Mouse (Mus musculus) gastrocnemius, postnatal 10 days (tissue): ENCODE measurements at regions not wholly inside any gene's neighbourhood (a gene's known extent, or its start where the extent isn't known, plus 50 kb on each side); places are given as distances from the start of the nearest gene placed in this dataset.

Source experiments
- DNase-seq: peaks from one replicate; pipeline ENCODE4 v3.0.0; 2021; ENCODE audit warnings: mixed read lengths

DNA sequence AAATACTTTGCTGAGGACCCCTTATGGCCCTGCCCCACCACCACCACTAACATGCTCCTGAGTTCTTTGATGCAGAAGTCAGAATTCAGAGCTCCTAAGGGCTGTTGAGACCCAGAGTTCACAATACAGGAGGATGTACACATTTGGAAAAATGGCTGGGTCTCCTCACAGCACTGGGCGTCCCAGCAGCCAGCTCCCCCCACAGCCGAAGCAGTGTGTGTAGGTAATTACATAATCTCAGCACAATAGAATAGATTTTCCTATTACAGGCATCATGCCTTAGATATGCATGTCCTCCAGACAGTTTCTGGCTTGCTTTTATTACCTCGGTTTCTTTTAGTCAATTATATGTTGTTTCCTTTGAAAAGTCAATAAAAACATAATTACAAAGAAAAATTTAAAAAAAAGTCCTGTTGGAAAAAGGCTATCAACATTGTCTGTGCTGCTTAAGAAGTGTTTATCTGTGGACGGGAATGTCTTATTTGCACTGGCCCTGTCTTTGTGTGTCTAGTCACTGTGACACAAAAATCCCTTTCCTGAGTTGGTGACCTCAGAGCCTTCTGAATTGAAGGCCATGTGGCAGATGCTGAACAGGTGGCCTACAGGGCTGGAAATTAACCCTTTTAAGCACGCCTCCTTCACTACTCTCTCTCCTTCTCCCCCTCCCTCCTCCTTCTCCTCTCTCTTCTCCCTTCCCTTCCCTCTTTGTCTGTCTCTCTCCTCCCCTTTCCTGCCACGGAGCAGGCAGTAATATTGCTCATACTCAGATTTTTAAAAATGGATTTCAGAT lies 339.9 kb upstream of the Gm10131 start:
- DNase-seq = no peak

DNA sequence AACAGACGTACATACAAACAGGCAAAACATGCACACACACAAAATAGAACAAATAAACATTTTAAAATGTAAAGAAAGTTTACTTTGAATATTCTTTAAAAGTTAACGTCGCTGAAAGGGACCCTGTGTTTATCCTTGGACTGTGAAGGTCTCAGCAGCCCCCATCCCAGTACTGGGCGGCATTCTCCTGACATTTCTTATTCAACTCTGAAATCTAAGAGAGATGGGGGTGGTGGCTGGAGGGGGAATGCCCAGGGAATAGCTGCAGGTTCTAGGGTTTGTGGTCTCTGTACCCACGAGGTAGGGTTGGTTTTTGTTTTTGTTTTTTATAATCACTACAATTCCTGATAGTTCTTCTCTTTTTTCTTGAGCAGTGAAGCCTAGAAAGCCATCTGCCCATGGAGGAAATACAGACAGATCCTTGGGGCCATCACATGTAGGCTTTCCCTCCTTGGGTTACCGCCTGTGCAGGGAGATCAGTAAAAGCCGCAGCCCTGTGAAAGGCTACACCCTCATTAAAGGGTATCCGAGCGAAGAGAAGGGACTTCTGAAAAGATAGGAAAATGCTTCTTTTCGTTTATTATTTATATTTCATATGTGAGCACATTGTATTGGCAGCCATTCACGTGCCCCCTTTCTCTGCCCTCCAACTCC lies 338.0 kb upstream of the Gm10131 start:
- DNase-seq = no peak

DNA sequence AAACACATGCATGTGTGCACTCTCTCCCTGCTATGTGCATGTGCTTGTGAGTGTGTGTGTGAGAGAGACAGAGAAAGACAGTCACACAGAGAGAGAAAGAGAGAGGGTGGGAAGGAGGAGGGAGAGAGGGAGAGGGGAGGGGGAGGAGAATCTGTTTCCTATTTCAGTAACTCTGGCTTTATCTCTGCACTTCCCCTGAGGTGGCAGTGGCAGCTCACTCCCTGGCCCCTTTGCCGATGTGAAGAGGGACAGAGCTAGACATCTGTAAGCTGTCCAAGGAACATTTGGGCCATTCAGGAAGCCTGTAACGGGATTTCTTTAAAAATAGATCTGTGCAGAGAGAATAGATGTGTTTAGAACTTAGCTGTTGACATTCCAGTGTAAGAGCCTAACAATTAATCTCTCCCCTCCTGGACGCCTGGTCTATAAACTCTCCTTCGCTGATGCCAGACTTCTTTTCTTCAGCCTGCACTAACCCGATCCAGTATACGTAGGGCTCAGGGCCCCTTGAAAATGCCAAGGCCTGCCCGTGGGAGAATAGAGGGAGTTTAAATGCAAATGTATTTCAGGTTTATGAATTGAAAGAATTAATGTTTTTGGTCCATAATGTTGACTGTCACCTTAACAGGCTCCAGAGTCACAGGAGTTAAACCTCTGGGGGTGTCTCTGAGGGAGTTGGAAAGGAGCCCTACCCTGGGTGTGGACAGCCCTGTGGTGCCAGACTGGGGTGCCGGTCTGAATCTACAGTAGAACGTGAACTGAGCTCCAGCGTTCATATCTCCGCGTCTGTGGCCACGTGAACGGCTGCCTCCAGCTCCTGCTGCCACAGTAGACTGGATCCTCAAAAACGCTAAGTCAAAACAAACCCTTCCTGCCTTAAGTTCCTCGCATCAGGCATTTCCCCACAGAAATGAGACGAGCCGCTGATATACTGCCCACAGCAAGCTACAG lies 336.6 kb upstream of the Gm10131 start:
- DNase-seq = no peak

DNA sequence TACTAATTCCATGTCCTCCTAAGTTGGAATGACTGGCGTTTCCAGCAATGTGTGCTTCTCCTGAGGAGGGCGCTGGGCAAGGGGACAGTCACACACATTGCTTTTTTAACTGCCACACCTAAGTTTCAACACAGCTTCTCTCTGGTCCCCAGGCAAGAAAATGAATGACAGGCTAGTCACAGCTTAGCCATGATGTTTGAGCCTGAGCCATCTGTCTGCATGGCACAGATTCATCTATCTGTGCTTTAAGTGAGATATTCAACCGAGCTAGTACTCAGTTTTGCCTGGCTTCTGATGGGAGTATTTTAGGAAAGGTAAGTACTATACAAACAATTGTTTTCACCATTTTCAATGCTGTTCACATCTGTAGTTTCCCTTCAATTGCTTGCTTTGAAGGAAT lies 331.2 kb upstream of the Gm10131 start:
- DNase-seq = no peak

DNA sequence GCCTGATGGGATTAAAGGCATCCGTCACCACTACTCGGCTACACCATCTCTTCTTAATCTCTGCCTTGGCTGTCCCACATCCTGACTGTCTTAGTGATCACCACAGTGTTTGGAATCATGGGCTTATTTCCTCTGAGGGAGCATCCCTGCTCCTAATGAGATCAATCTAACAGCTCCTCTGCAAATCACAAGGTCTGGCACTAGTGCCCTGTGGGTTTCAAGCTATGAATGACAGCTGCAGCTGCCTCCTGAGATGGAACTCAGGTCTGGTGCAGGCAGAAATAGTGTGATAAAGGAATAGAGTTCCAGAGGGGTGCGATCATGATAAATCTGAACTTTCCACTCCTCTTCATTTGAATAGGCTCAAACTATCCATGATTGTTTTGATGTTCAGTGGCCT lies 330.2 kb upstream of the Gm10131 start:
- DNase-seq = no peak

DNA sequence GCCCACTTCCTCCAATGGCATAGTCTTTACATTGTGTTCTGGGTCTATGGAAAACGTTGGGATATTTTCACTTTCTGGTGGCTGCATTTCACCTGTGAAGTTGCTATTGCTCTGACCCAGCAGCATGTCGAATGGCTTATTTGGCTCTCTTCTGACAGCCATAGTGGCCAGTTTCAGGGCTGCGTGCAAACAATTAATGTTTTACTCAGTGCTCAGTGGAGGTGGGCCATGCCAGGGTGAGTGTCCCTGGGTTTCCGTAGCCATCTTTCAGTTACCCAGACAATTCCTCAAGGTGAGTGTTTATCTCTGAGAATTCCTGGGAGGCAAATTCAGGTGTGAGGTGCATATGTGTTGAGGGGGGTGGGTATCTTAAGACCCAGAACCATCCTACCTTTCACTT lies 329.2 kb upstream of the Gm10131 start:
- no peak for DNase-seq

DNA sequence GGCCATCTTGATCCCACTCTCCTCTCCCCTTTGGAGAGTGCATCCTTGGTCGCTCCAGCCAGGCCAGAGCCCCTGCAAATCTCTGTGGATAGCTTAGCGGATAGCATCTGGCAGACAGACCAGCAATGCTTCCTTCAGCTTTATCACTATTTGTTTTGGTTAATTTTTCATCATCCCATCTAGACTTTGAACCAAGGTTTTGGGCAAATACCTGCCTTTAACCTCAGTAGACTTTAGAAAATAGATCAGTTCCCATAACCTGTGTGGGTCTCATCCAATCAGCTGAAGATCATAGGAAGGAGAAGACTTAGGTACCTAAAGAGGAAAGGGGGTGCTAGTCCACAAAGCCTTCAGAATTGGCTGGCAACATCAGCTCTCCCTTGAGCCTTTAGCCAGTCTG lies 327.2 kb upstream of the Gm10131 start:
- no peak for DNase-seq

DNA sequence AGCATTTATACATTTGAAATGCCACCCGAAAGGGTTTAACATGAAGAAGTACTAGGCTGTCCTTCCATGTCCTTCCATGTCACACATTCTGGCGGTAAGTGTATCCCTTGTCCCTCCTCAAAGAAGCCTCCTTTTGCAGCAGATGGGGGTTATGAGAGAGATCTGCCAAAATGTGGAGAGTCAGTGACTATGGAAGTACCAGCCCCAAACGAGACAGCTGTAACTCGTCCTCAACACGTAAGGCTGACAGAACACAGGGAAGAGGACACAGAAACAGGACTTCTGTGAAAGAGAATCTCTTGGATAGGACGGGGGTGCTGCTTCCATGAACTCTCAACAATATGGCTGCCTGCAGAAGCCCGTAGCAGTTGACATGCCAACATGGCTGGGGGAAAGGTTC lies 320.4 kb upstream of the Gm10131 start:
- DNase-seq = no peak

DNA sequence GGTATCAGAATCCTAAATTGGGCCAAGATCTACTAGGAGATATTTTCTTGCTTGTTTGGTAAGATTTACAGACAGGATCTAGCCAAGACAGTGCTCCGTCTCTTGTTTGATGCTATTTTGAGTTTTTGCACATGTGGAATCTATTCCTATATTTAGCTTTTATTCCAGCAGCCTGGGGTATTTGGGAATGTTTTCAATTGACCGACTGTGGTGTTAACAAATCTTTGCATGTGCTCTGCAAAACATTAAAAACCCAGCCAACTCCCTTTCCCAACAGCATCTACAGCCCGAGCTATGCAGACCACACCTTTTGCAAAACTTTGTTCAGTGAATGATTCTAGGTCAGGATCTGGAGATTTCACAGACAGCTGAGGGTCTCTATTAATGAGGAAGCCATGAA lies 317.7 kb upstream of the Gm10131 start:
- no peak for DNase-seq

DNA sequence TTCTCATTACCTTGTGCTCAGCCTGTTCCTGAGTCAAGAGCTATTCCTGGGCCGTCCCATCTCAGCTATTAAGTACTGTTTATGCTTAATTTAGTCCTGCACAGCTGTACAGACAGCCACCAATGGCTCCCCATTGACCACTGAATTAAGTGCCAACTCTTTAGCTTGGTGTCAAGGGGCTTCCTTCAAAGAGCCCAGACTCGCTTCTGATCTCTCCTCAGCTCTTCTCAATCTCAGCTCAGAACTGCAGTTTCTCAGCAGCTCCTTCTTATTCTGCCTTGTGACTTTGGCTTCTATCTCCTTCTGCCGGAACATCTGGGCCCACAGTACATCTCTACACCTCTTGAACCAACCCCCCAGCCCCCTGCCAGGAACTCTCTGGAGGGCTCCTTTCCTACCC lies 290.0 kb upstream of the Gm10131 start:
- no peak for DNase-seq

DNA sequence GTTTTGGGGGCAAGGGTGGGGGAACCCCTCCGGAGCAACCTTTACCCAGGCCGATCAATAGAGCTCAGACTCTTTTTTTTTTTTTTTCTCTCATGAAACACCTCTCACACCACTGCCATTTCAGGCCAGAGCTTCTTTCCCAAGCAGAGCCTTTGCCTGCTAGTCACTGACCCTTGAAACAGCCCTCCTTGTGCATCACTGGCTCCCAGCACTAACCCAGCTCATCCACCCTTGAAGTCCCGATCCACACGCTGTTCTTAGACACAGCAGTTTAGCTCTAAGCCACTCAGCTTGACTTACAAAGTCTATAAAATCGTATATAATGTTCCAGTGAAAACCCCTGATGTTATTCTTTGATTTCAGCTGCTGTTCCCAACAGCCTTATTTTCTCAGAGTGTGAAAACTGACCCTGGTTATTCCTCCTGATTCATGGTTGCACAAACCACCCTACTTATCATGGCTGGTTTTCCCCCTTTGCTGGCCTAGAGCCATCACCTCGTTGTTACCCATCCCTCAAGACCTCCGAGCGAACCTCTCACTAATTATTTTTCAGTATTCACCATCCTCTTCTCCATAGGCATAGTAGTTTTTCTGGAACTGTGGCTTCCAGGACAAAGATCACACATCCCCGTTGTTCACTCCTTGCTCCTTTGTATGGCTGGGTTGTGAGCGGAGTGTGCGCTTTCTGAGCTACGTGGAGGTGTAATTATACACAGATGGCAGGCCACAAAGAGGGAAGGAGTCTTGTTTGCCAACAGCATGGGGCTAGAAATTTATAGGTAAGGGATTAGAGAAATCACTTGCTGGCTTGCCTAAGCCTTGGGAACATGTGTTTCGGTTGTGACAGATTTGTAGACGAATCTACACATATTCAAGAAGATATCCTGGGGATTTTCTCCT lies 287.6 kb upstream of the Gm10131 start:
- no peak for DNase-seq

DNA sequence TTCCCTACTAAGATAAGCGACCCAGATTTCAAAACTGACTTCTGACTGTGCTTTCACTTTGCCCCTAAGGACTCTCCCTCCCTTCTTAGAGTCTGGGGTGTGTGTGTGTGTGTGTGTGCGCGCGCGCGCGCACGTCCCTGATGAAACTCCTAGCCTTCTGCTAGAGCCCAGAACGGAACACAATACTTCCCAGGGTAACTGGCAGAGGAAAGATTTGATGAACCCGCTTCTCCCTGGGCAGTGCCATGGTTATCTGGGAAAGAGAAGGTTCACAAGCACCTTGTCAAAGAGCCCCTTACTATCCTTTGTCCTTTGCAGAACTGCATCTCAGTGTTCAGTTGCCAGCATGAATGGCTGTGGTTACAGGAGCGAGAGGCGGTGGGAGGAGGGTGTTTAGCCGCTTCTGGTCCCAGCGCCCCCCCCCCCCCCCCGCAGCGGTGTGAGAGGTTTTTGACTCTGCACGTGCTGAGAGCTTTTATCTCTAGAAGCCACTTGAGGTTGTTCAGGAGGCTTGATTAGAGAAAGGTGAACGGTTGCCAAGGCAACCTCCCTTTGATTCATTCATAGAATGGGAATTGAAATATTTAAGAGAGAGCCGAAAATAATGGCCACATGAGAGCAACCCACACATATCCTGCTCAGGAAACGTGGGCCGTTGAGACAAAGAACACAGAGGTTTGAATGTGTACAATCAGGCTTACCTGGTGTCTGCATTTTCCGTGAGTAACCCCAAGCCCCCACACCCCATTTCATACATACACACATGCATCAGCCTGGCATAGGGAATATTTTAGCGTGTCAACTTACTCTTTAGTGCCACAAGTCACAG lies 286.3 kb upstream of the Gm10131 start:
- no peak for DNase-seq

DNA sequence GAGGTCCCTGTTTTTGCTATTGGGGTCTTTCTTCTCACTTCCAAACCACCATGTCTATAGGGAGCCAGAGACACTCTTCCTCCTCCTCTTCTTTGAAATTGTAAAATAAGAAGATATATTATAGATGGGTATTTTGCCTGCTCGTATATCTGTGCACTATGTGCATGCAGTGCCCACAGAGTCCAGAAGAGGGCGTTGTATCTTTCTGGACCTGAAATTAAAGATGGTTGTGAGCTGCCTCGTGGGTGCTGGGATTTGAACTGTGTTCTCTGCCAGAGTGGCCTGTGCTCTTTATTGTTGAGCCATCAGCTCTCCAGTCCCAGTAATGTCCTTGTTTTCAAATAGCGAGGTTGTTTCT lies 285.7 kb upstream of the Gm10131 start:
- no peak for DNase-seq

DNA sequence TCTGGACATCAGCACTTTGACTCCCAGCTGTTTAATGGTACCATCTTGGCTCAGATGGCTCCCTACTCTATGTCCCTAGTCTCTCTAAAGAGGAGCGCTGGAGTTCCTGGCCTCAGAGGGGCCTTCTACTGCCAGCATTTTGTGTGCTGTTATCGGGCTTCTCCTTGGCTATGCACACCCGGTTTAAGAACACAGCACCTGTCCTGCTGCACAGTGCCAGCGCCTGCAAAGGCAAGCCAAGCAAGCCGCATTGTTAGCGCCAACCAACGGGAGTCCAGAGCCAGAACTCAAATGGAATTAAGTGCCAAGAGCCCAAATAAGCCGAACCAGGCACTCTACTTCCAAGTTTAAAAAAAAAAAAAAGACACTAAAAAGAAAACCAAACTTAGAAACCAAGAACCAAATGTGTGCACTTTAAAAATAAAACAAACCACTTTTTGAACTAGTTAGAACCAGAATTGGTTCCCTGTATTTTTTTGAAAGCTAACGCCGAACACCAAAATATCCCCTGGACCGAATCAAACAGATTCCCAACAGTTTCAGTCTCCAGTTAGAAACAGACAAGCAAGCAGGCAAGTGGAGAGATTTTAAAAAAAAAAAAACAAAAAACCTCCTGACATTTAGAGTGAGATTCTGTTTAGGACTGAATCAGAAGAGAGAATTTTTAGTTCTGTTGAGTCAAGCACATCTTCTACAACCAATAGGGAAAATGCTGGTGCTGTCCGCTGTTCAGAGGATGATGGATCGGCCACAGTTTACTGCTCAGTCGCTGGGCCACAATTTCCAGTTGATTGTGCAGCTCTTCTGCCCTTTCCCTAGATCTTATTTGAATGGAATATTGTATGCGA lies 281.7 kb upstream of the Gm10131 start:
- no peak for DNase-seq

DNA sequence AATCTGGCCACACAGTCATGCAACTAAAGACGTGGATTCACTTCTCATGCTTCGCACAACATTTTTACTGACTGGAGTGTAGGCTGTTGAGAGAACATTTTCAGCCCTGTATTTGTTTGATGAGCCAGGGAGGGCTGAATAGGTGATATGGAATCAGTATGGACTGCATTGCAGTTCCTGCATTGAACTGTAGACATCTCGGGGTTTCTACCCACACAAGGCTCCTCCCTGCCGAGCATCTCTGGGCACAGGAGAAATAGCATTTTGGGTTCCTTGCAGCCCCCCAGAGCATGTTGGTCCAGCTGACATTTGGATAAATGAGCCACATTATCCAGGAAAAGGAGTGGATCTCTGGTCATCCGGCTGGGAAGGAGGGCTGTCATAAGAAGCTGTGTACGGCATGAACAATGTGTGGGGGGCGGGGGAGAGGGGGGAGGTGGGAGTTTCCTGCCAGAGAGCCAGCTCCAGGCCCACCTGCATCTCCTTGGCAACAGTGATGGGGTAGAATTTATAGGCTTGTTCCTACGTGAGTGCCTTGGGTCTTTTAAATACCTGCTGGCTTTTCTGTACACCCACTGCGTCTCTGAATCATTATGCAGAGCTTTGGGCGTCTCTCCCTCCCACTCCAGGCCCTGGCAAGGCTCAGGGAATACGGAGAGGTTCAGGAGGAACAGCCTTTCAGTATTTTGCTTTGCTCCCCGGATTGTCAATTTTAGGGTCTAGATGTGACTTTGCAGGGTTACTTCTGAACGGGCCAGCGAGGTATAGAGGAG lies 280.9 kb upstream of the Gm10131 start:
- no peak for DNase-seq

DNA sequence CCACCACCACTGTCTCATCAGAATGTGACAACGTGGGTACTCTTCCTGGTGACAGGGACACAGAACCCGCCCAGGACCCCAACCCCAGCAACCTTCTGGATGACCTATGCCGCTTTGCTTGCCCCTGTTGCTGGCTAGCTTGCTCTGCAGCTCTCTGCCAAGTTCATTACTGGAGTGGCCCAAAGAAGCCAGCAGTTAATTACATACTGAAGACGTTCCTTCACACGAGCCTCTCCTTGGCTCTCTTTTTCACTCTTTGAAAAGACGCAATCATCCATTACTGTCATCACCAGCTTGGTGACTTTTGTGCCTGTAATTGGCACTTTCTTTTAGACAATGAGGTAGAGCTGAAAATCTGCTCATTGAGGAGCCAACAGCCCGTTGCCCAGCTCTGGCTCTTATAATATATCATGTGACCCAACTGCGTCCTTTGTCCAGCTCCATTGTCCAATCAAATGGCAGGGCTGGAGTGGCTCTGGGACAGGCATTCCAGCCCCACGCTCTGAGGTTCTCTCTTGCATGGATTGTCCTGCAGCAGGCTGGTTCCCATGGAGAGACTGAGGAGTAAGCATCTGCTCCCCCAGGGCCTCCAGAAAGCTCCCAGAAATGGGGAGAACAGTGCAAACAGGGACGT lies 274.4 kb upstream of the Gm10131 start:
- DNase-seq = no peak

DNA sequence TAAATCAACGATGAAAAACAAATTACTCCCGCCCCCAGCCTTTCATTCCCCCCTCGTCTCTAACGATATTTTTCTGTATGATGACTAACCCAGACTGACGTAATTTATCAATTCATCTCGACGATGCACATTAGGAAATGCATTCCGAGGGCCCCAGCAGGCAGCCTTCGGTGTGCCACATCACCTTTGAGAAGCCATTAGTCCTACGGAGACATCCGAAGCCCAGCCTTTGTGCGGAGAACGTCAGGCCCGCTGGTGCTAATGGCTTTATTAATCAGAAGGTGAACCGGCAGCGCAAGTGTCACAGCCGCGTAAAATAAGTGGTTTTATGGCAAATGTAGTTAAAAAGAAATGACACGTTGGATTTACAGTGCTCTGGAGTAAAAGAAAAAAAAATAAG lies 269.1 kb upstream of the Gm10131 start:
- no peak for DNase-seq

DNA sequence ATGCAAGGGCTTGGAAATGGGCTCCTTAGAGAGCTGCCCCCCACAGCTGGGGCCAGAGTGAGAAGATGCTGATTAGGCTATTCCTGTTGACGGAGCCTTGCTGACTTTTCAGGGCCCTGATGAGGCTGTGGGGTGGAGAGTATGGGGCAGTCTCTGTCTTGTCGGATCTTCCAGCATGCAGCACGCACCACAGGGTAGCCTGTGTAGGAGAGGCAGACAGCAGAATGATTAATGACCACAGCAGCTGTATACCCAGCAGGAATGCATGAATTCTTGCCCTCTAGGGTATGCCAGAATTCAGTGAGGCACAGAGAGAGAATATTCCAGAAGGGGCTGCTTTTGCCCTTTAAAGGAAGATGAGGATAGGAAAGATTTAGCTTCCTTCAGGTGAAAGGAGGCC lies 265.6 kb upstream of the Gm10131 start:
- DNase-seq = no peak

DNA sequence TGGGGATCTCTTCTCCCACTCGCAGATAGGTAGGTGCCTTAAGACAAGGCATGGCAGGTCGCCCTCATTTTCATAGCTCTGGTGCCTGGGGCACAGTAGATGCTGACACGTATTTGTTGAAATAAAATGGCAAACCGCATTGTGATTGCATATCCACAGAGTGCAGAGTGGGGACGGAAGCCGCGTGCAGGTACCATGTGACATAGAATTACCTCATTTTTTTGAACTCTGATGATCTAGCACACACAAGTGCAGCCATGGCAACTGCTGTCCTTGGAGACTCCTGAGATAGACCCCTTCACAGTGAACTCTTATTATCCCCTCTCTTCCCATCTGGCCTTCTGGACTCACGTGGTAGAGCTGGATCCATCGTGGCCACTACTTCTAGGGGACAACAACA lies 262.7 kb upstream of the Gm10131 start:
- DNase-seq = no peak
